Mouse (Mus musculus) gastrocnemius, adult 8-10 months (tissue): Measurements from ENCODE around the gene Rps26. TPM values are rescaled to one million over a fixed set of nuclear protein-coding genes. Genes with fewer than 3 reads are reported as not detected.
"Not testable (repeated sequence)": the region's sequence is repeated elsewhere in the genome, so short reads cannot be mapped to it uniquely, and the experiment has no call there.

Experiments used
- DNase-seq, 2 experiments: peaks; one replicate each; pipeline ENCODE4 v3.0.0; 2022; ENCODE audit warnings: low spot score in 2 of 2
- total RNA-seq, 4 experiments: library from RNA; stranded (reverse); gene quantifications; 2 replicates each; pipeline ENCODE4 v1.2.4; 2022

Gene Rps26
- total RNA-seq, 4 experiments from 2014 or later = 166 to 361 (median 250) TPM

GRCm38 (mm10) chr10:128641871-128642270 lies 15.3 kb upstream of the Rps26 start:
- no peak for DNase-seq

- no peak for DNase-seq
Measured at GRCm38 (mm10) chr10:128640891-128641290, 14.3 kb upstream of the Rps26 start.

GRCm38 (mm10) chr10:128639999-128640398 lies 13.5 kb upstream of the Rps26 start:
- no peak for DNase-seq

- DNase-seq = no peak
Measured at GRCm38 (mm10) chr10:128637011-128637410, 10.5 kb upstream of the Rps26 start.

GRCm38 (mm10) chr10:128636561-128636960 lies 10.0 kb upstream of the Rps26 start:
- no peak for DNase-seq

GRCm38 (mm10) chr10:128635697-128636096 lies 9.2 kb upstream of the Rps26 start:
- DNase-seq = no peak

GRCm38 (mm10) chr10:128631571-128631970 lies 5.0 kb upstream of the Rps26 start:
- no peak for DNase-seq

- DNase-seq = not testable (repeated sequence)
Measured at GRCm38 (mm10) chr10:128630306-128630705, 3.8 kb upstream of the Rps26 start.

GRCm38 (mm10) chr10:128629746-128630145 lies 3.2 kb upstream of the Rps26 start:
- no peak for DNase-seq

GRCm38 (mm10) chr10:128627398-128628317 lies 1.1 kb upstream of the Rps26 start:
- DNase-seq = no peak

GRCm38 (mm10) chr10:128625287-128625894 lies 1.2 kb downstream of the Rps26 start:
- DNase-seq = no peak

GRCm38 (mm10) chr10:128623106-128623613 lies 3.4 kb downstream of the Rps26 start:
- DNase-seq = not testable (repeated sequence)

GRCm38 (mm10) chr10:128622702-128623101 lies 3.8 kb downstream of the Rps26 start:
- no peak for DNase-seq

GRCm38 (mm10) chr10:128621986-128622520 lies 4.5 kb downstream of the Rps26 start:
- DNase-seq = no peak

GRCm38 (mm10) chr10:128620241-128620640 lies 6.3 kb downstream of the Rps26 start:
- no peak for DNase-seq

- not testable (repeated sequence) for DNase-seq
Measured at GRCm38 (mm10) chr10:128619148-128619547, 7.4 kb downstream of the Rps26 start.

- DNase-seq = no peak
Measured at GRCm38 (mm10) chr10:128618570-128618969, 8.0 kb downstream of the Rps26 start.

GRCm38 (mm10) chr10:128615798-128616448 lies 10.6 kb downstream of the Rps26 start:
- DNase-seq = not testable (repeated sequence)

GRCm38 (mm10) chr10:128614934-128615333 lies 11.6 kb downstream of the Rps26 start:
- no peak for DNase-seq

- not testable (repeated sequence) for DNase-seq
Measured at GRCm38 (mm10) chr10:128613820-128614219, 12.7 kb downstream of the Rps26 start.

GRCm38 (mm10) chr10:128613154-128613440 lies 13.4 kb downstream of the Rps26 start:
- DNase-seq = no peak
